Mouse (Mus musculus) mesoderm, embryonic 11.5 days (tissue): ENCODE measurements at regions not wholly inside any gene's neighbourhood (a gene's known extent, or its start where the extent isn't known, plus 50 kb on each side); places are given as distances from the start of the nearest gene placed in this dataset.
"Not testable (repeated sequence)": the region's sequence is repeated elsewhere in the genome, so short reads cannot be mapped to it uniquely, and the experiment has no call there.

Source experiments
- DNase-seq: peaks from one replicate; pipeline ENCODE4 v3.0.0-alpha.2; 2012; ENCODE audit warnings: low read depth, low spot score

DNA sequence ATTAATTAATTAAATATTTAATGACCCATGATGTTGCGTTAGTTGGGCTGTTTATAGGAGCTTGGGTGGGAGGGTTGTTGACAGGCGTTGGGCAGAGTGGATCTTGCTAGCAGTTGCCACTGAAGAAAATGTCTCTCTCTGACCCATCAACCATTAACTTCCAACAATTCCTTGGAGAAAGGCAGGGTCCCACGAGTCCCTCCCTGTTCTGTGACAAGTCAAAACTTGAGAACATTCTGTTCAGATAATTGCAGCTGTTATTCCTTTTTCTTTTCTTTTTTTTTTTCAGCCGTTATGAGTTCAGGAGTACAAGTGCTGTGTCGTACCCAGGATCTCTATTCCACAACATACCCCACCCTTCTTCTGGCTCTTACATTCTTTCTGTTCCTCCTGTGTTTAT is 59.8 kb upstream of the Tnfrsf21 start:
- DNase-seq = no peak

DNA sequence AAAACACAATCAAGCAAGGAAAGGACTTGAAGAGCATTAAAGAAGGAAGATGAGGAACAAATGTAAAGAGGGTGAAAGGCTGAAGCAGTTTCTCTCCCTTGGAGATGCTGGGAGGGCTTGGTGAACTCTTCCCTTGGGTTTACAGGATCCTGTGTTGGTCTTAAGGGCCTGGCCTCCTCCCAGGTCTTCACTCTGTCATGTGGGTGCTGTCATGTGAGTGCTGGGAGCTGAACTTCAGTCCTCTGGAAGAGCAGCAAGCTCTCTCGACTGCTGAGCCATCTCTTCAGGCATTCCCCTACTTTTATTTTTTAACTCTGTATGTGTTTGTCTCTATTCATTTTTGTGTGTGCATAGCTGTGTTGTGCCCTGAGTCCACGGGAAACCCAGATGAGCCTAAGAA is 61.6 kb upstream of the Tnfrsf21 start:
- DNase-seq = no peak

DNA sequence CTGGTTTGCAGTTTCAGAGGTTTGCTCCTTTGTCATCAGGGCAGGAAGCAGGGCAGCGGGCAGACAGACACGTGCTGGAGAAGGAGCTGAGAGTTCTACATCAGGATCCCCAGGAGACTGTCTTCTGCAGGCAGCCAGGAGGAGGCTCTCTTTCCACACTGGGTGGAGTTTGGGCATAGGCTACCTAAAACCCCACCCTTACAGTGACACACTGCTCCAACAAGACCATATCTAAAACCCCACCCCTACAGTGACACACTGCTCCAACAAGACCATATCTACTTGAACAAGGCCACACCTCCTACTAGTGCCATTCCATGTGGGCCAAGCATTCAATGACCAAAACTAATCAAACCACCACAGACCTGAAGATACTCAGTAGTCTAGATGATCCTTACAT is 68.0 kb upstream of the Cd2ap start:
- no peak for DNase-seq

DNA sequence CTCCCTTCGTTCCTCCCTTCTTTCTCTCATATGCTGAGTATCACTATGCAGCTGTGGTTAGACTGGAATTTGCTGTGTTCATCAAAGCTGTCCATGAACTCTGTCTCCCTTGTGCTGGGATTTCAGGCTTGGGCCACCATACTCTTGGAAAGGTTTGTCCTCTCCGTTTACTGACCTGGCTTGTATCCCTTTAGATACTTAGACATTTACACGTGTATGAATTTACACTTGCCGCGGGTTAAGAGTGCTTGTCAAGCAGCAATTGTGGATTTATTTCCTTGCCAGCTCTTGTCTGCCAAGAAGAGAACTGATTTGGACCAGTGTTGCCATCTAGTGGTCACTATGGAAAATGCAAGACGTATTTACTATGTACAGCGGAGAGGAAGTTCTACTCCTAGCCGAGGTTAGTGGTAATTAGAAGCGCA is 66.8 kb upstream of the Cd2ap start:
- DNase-seq = peak; percentile 86

DNA sequence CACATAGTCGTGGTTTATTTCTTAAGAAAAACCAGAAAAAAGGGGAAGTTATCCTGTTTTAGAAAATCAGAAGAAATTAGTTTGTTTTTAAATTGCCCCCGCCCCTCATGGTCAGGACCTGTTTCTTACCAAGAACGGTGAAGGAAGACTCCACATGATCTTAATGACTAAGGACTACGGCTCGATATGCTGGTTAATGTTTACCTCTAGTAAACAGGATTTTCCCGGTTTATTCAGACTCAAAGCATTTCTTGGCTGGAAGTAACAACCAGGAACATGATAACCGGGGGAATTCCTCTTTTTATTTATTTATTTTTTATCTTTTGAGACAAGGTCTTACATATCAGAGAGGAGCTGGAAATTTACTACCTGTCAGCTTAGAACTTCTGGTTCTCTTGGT is 63.0 kb upstream of the Cd2ap start:
- DNase-seq = no peak

DNA sequence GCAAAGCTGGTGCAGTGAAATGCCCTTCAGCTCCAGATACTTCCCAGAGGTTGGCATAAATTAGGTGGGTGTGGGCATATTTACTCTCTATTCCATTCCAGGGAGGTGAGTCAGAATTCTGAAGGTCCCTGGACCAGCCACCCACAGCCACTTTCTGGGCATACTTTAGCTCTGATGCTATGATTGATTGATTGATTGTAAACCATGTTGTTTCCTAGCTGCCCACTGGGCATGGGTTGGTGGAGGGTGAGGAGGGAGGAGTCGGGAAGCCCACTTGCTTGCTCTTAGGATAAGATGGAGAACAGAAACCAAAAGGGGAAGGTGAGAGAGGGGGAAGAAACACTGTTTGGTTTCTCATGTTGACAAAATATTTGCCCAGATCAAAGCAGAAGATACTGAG is 62.1 kb upstream of the Cd2ap start:
- DNase-seq = no peak

DNA sequence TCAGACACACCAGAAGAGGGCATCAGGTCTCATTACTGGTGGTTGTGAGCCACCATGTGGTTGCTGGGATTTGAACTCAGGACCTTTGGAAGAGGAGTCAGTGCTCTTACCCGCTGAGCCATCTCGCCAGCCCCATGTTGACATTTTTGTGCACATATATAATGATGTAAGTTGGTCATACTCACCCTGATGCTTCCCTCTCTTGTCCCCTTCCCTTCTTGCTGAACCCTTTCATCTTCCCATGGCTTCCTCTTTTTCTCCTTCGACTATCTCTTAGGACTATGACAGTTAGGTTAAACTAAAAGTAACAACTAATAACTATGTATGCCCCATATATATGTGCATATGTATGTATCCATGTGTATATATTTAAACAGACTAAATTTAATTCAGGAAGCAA is 61.0 kb upstream of the Cd2ap start:
- DNase-seq = not testable (repeated sequence)

DNA sequence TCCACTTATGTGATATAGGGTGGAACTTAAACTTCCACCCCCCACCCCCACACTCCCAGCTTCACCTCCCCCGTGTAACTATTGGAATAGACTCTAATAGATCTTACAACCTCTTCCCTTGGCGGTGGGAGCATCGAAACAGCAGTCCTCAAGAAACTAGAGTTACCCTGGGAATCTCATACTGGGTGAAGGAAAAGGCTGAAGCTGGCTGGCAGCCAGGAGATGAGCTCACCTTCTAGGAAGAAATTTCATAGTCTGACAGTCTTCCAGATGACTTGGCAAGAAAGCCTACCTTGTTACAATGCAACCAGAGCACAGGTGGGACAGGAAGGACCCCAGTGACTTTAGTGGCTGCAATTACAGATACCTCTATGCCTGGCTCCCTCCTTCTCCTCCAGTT is 57.6 kb upstream of the Cd2ap start:
- DNase-seq = no peak

DNA sequence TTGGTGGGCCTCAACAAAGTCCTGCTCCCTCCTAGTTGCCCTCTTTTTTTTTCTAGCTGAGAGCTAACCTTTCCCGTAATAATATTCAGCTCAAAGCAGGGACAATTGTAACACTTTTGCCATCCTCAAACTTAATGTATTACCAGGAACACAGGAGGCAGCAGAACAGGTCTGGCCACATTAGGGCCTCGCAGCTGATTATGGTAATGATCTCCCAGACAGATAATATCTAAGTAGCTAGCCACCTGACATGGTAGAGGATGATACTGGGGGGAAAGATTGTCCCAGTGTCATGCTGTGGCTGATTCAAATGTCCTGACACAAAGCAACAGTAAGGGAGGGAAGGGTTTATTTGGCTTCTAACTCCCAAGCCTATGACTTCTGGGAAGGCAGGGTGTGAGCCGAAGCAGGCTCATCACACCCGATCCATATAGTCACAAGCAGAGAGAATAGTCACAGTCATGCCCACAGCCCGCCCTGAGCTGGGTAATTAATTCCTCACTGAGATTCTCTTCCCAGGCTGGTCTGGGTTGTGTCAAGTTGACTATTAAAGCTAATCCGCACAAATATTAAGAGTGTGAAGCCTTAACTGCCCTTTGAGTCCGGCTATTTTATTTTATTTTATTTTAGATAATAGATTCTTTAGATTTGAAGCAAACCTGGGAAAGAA is 57.0 kb upstream of the Cd2ap start:
- DNase-seq = no peak

DNA sequence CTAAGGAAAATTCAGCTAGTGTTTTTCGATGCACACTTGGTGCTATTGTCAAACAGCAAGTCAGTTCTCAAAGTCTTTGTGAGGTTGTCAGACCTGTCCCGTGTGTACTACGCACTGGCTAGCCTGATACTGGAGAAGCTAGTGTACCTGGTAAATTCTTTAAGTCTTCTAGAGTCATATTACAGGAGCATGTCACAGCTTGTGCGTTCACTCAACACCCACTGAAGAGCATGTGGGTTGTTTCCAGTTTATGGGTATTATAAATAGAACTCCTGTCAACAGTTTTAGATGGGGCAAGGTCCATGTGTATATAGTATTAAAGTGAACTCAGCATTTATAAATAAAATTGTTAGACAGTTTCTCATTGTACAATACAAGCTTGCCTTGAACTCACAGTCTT is 50.9 kb upstream of the Cd2ap start:
- DNase-seq = no peak
